Mouse (Mus musculus): ENCODE results near the gene Tpte. TPM values are rescaled to one million over a fixed set of nuclear protein-coding genes. Genes with fewer than 3 reads are reported as not detected.
"Not testable (repeated sequence)": the region's sequence is repeated elsewhere in the genome, so short reads cannot be mapped to it uniquely, and the experiment has no call there.

The Tpte gene
- total RNA-seq (2021) = not detected
- long read RNA-seq, experiment 1 = 0 reads
- long read RNA-seq, experiment 2 = 0 reads

- no peak for DNase-seq
These were observed at the start of gene Tpte for GRCm38 (mm10) chr8:22282999-22283491. Gene Tpte, plus strand, starts transcription at chr8:22283441.

- no peak for DNase-seq
These were observed 40.3 kb upstream of the Tpte start for GRCm38 (mm10) chr8:22242986-22243385.

- no peak for DNase-seq
These were observed 37.6 kb upstream of the Tpte start for GRCm38 (mm10) chr8:22245663-22246062.

GRCm38 (mm10) chr8:22247956-22248355 lies 35.3 kb upstream of the Tpte start:
- DNase-seq = no peak

- DNase-seq = no peak
These were observed 34.2 kb upstream of the Tpte start for GRCm38 (mm10) chr8:22249080-22249479.

- DNase-seq = no peak
These were observed 24.2 kb upstream of the Tpte start for GRCm38 (mm10) chr8:22258946-22259450.

GRCm38 (mm10) chr8:22259531-22259930 lies 23.7 kb upstream of the Tpte start:
- no peak for DNase-seq

- peak in 1 of 2 experiments; percentile 3 for DNase-seq
These were observed 23.0 kb upstream of the Tpte start for GRCm38 (mm10) chr8:22260091-22260722.

GRCm38 (mm10) chr8:22262267-22262666 lies 21.0 kb upstream of the Tpte start:
- DNase-seq = peak in 1 of 2 experiments; percentile 56

GRCm38 (mm10) chr8:22264292-22264691 lies 18.9 kb upstream of the Tpte start:
- DNase-seq = no peak

GRCm38 (mm10) chr8:22264787-22265186 lies 18.5 kb upstream of the Tpte start:
- peak; percentile 11 to 44 for DNase-seq

- no peak for DNase-seq
These were observed 18.0 kb upstream of the Tpte start for GRCm38 (mm10) chr8:22265194-22265593.

- DNase-seq = peak in 1 of 2 experiments; percentile 13
These were observed 16.4 kb upstream of the Tpte start for GRCm38 (mm10) chr8:22266809-22267208.

- no peak for DNase-seq
These were observed 10.1 kb upstream of the Tpte start for GRCm38 (mm10) chr8:22273142-22273541.

GRCm38 (mm10) chr8:22274641-22275040 lies 8.6 kb upstream of the Tpte start:
- DNase-seq = no peak

- DNase-seq = no peak
These were observed 19.1 kb downstream of the Tpte start for GRCm38 (mm10) chr8:22302326-22302725.

- DNase-seq = peak; percentile 26 to 30
These were observed 19.7 kb downstream of the Tpte start for GRCm38 (mm10) chr8:22302896-22303306.

- DNase-seq = not testable (repeated sequence)
These were observed 20.8 kb downstream of the Tpte start for GRCm38 (mm10) chr8:22304045-22304444.

- no peak for DNase-seq
These were observed 23.8 kb downstream of the Tpte start for GRCm38 (mm10) chr8:22306999-22307398.

- DNase-seq = no peak
These were observed 28.2 kb downstream of the Tpte start for GRCm38 (mm10) chr8:22311446-22311845.

- DNase-seq = no peak
These were observed 52.2 kb downstream of the Tpte start for GRCm38 (mm10) chr8:22335426-22335825.

GRCm38 (mm10) chr8:22359359-22359758 lies 76.1 kb downstream of the Tpte start:
- DNase-seq = no peak

GRCm38 (mm10) chr8:22359882-22360281 lies 76.6 kb downstream of the Tpte start:
- DNase-seq = no peak

GRCm38 (mm10) chr8:22376311-22376710 lies 93.1 kb downstream of the Tpte start:
- DNase-seq = no peak

All from adrenal gland, postnatal 36 days (tissue).